In genomic region chr1:176994087-176994486, GRCm38 (mm10) we compare ENCODE assay signal across 9 mouse cellular contexts.
A peak's percentile ranks its signal among the peaks of the same experiment; 100 is the strongest.
DNase-seq lines count a peak whose midpoint lies in the region; ATAC-seq and TF ChIP-seq lines count a peak whose summit lies in the region.
"Had no signal": no experiment of that assay in that cellular context is flagged by ENCODE, and none has a peak within 500 bp of the region (broad histone marks: within the 10 kb centered on the region; RNA-seq: fewer than 3 reads in every experiment).

No protein-coding gene starts in this region.

- 0 out of 2 replicates have a peak overlapping the region, but pooled peaks have one; percentile 26 for H3K9ac ChIP-seq in forebrain, embryonic 14.5 days (ENCODE audit: low read length)
- H3K9ac ChIP-seq in liver, postnatal 0 days (replicated peaks), result no peak overlapping the region
- no peak overlapping the region for H3K9ac ChIP-seq in heart, embryonic 11.5 days (ENCODE audit: low read depth, low read length)
- H3K9ac ChIP-seq: lung, embryonic 15.5 days had no signal

- 11% methylated on average over 7 of the region's 7 CpGs for WGBS in forebrain, embryonic 14.5 days
- WGBS in liver, postnatal 0 days (ENCODE audit: insufficient replicate concordance), result 21% methylated on average over 7 of the region's 7 CpGs
- WGBS in heart, embryonic 11.5 days (ENCODE audit: insufficient replicate concordance), result 32% methylated on average over 7 of the region's 7 CpGs

- H3K4me2 ChIP-seq in forebrain, embryonic 14.5 days (ENCODE audit: low read length), result no peak overlapping the region; the same call in 1 of the 2 replicates
- H3K4me2 ChIP-seq in liver, postnatal 0 days (ENCODE audit: low read depth, low read length), result peak overlapping the region; percentile 20; the same call in 1 of the 2 replicates
- no peak overlapping the region for H3K4me2 ChIP-seq in heart, embryonic 11.5 days
- H3K4me2 ChIP-seq: lung, embryonic 15.5 days had no signal

- DNase-seq in thymus, postnatal 0 days (ENCODE audit: low spot score), result peak; percentile 22
- no peak for DNase-seq in thymus, postnatal 10 days (ENCODE audit: low spot score in 2 of 2)
- DNase-seq in forebrain, embryonic 14.5 days (ENCODE audit: low spot score), result peak; percentile 86
- no peak for DNase-seq in liver, postnatal 0 days
- DNase-seq in thymus, postnatal 4 days, result peak; percentile 41
- DNase-seq in ovary, postnatal 14 days (ENCODE audit: low spot score), result no peak
- no peak for DNase-seq in heart, adult 8-10 months (ENCODE audit: low spot score)

- no peaks in the 10 kb centered on the region for H3K9me3 ChIP-seq in forebrain, embryonic 14.5 days (replicated peaks; ENCODE audit: control insufficient read depth, low read length)
- H3K9me3 ChIP-seq in liver, postnatal 0 days (ENCODE audit: low read length), result no peaks in the 10 kb centered on the region
- no peaks in the 10 kb centered on the region for H3K9me3 ChIP-seq in heart, embryonic 11.5 days (replicated peaks; ENCODE audit: control insufficient read depth, low read length)
- H3K9me3 ChIP-seq: lung, embryonic 15.5 days had no signal

- H3K36me3 ChIP-seq in forebrain, embryonic 14.5 days (ENCODE audit: control insufficient read depth, insufficient read depth, low read length), result no peaks in the 10 kb centered on the region
- no peaks in the 10 kb centered on the region for H3K36me3 ChIP-seq in liver, postnatal 0 days (replicated peaks; ENCODE audit: insufficient read depth, low read length)
- no peaks in the 10 kb centered on the region for H3K36me3 ChIP-seq in heart, embryonic 11.5 days (ENCODE audit: control insufficient read depth, insufficient read depth, low read length)
- H3K36me3 ChIP-seq: lung, embryonic 15.5 days had no signal

- H3K4me3 ChIP-seq in forebrain, embryonic 14.5 days (ENCODE audit: low read depth, low read length), result no peak overlapping the region
- H3K4me3 ChIP-seq in liver, postnatal 0 days (ENCODE audit: low read depth, low read length), result no peak overlapping the region
- no peak overlapping the region for H3K4me3 ChIP-seq in heart, embryonic 11.5 days (ENCODE audit: low read depth, low read length)
- H3K4me3 ChIP-seq: lung, embryonic 15.5 days had no signal

- peak; percentile 65 for ATAC-seq in forebrain, embryonic 14.5 days
- peak; percentile 43; the same call in 1 of the 2 replicates for ATAC-seq in liver, postnatal 0 days
- no peak for ATAC-seq in heart, embryonic 11.5 days (replicated peaks; ENCODE audit: insufficient number of reproducible peaks, low FRiP score, low TSS enrichment)

- H3K27me3 ChIP-seq in forebrain, embryonic 14.5 days (replicated peaks; ENCODE audit: control insufficient read depth, insufficient read depth, low read length), result no peaks in the 10 kb centered on the region
- H3K27me3 ChIP-seq in liver, postnatal 0 days (ENCODE audit: insufficient read depth, low read length), result no peaks in the 10 kb centered on the region
- no peaks in the 10 kb centered on the region for H3K27me3 ChIP-seq in heart, embryonic 11.5 days (ENCODE audit: control insufficient read depth, insufficient read depth, low read length)
- H3K27me3 ChIP-seq: lung, embryonic 15.5 days had no signal

- TF ChIP-seq CTCF in liver, postnatal 0 days (IDR thresholded peaks at IDR 0.05; ENCODE audit: low read depth), result no peak

- no peak for TF ChIP-seq EP300 in liver, postnatal 0 days (IDR thresholded peaks at IDR 0.05; ENCODE audit: low read depth)

- peaks cover 64% of the 10 kb centered on the region for H3K4me1 ChIP-seq in forebrain, embryonic 14.5 days (ENCODE audit: control insufficient read depth, insufficient read depth, low read length)
- H3K4me1 ChIP-seq in liver, postnatal 0 days (ENCODE audit: insufficient read depth), result peaks cover 16% of the 10 kb centered on the region
- H3K4me1 ChIP-seq in heart, embryonic 11.5 days (ENCODE audit: control insufficient read depth, insufficient read depth, low read length), result peaks cover 39% of the 10 kb centered on the region

- peak overlapping the region; percentile 97 for H3K27ac ChIP-seq in forebrain, embryonic 14.5 days (ENCODE audit: low read depth, low read length)
- H3K27ac ChIP-seq in liver, postnatal 0 days (ENCODE audit: low read depth), result no peak overlapping the region
- H3K27ac ChIP-seq in heart, embryonic 11.5 days (ENCODE audit: low read depth, low read length), result no peak overlapping the region
- H3K27ac ChIP-seq: lung, embryonic 15.5 days had no signal

Comparison
In these comparisons a context has a peak if more than half of its experiments do, and no peak if none do; other contexts are left out.
1. DNase-seq: peak in thymus, postnatal 0 days (single experiment), forebrain, embryonic 14.5 days (single experiment) and thymus, postnatal 4 days (single experiment); none in thymus, postnatal 10 days (0 of 2), liver, postnatal 0 days (single experiment), ovary, postnatal 14 days (single experiment) and heart, adult 8-10 months (single experiment).